In genomic region chr17:20966681-20967080, GRCm38 (mm10) we compare ENCODE assay signal across 30 mouse cellular contexts. TPM values are rescaled to one million over a fixed set of nuclear protein-coding genes. Genes with fewer than 3 reads are reported as not detected.
DNase-seq lines count a peak whose midpoint lies in the region; ATAC-seq and TF ChIP-seq lines count a peak whose summit lies in the region.
"Had no signal": no experiment of that assay in that cellular context is flagged by ENCODE, and none has a peak within 500 bp of the region (broad histone marks: within the 10 kb centered on the region; RNA-seq: fewer than 3 reads in every experiment).

No protein-coding gene starts in this region.

- H3K27me3 ChIP-seq in heart, embryonic 10.5 days (ENCODE audit: insufficient read depth, poor library complexity, severe bottlenecking): no peaks in the 10 kb centered on the region
- H3K27me3 ChIP-seq: embryonic facial prominence, embryonic 12.5 days; forebrain, embryonic 12.5 days; Patski had no signal

- no peak overlapping the region for H3K4me3 ChIP-seq in gastrocnemius, adult 2 months
- no peak overlapping the region for H3K4me3 ChIP-seq in heart, embryonic 10.5 days
- H3K4me3 ChIP-seq: embryonic facial prominence, embryonic 10.5 days; embryonic facial prominence, embryonic 12.5 days; erythroblast, embryonic 14.5 days; forebrain, embryonic 10.5 days; forebrain, embryonic 12.5 days had no signal

- no peak for TF ChIP-seq CTCF in gastrocnemius, adult 2 months (IDR thresholded peaks at IDR 0.05)

- ATAC-seq in erythroblast, adult 5-6 weeks (replicated peaks; ENCODE audit: low FRiP score, poor library complexity, severe bottlenecking): no peak
- ATAC-seq: activated CD4-positive, CD25-positive, alpha-beta regulatory T cell, adult 4 months; forebrain, embryonic 14.5 days; Patski had no signal

- no peak for DNase-seq in gastrocnemius, adult 2 months
- DNase-seq in gastrocnemius, postnatal 10 days: no peak
- DNase-seq in heart, adult 18-20 months: peak; percentile 23 to 24
- DNase-seq in heart, embryonic 10.5 days (ENCODE audit: low spot score): no peak
- peak; percentile 15 for DNase-seq in kidney, postnatal 10 days
- no peak for DNase-seq in kidney, postnatal 4 days
- DNase-seq in NIH3T3 (ENCODE audit: low read depth): peak; percentile 17
- DNase-seq: adrenal gland, adult 8-10 months; adrenal gland, postnatal 14 days; cerebellum, adult 11-12 months; cerebellum, adult 2 months; cerebellum, adult 9-10 months; cerebellum, postnatal 25 days had no signal

- H3K9me3 ChIP-seq in heart, embryonic 10.5 days: no peaks in the 10 kb centered on the region
- H3K9me3 ChIP-seq: embryonic facial prominence, embryonic 10.5 days; embryonic facial prominence, embryonic 12.5 days; forebrain, embryonic 10.5 days; forebrain, embryonic 12.5 days had no signal

- peak overlapping the region; percentile 55 for H3K27ac ChIP-seq in gastrocnemius, adult 2 months
- no peak overlapping the region for H3K27ac ChIP-seq in heart, embryonic 10.5 days
- H3K27ac ChIP-seq: embryonic facial prominence, embryonic 10.5 days; embryonic facial prominence, embryonic 12.5 days; forebrain, embryonic 10.5 days; forebrain, embryonic 12.5 days had no signal

- intact Hi-C loops in gastrocnemius, adult 2 months (cut with DNase I): no loop called here

- H3K4me1 ChIP-seq in heart, embryonic 10.5 days: no peaks in the 10 kb centered on the region
- H3K4me1 ChIP-seq: embryonic facial prominence, embryonic 10.5 days; embryonic facial prominence, embryonic 12.5 days; forebrain, embryonic 10.5 days; forebrain, embryonic 12.5 days had no signal

- H3K36me3 ChIP-seq in heart, embryonic 10.5 days: peaks cover 82% of the 10 kb centered on the region

RNA-seq across cellular contexts. Expression of gene Ppp2r1a, which starts 21.6 kb away (rescaled TPM):
- total RNA-seq in gastrocnemius, adult 2 months (2021): 100 to 1,000 TPM in 1 of 2 experiments, 10 to 100 TPM in 1; 98.3 to 116 TPM
- total RNA-seq in gastrocnemius, postnatal 10 days (2021): 100 to 1,000 TPM; 137 to 146 TPM
- 100 to 1,000 TPM; 173 to 183 TPM for total RNA-seq in heart, adult 18-20 months (2021)
- polyA plus RNA-seq in heart, embryonic 10.5 days (2016; fragmentation: Nextera tagmentation; extraction: Ambion mirVana): 407 and 413 TPM in 2 replicates
- total RNA-seq in erythroblast, adult 5-6 weeks (2015; ENCODE audit: low replicate concordance): 126 and 128 TPM in 2 replicates
- 26.9 and 54.6 TPM in 2 replicates for total RNA-seq in erythroblast, adult 5-6 weeks (2017; ENCODE audit: low replicate concordance)

RNA-seq across cellular contexts. Expression of gene Vmn1r233, which starts 29.6 kb away (rescaled TPM):
- not detected for total RNA-seq in gastrocnemius, adult 2 months (2021)
- not detected for total RNA-seq in gastrocnemius, postnatal 10 days (2021)
- not detected for total RNA-seq in heart, adult 18-20 months (2021)
- polyA plus RNA-seq in heart, embryonic 10.5 days (2016; fragmentation: Nextera tagmentation; extraction: Ambion mirVana): not detected in 2 replicates
- total RNA-seq in erythroblast, adult 5-6 weeks (2015; ENCODE audit: low replicate concordance): not detected in 2 replicates
- total RNA-seq in erythroblast, adult 5-6 weeks (2017; ENCODE audit: low replicate concordance): 0.34 TPM in 1 of 2 replicates, not detected in the other
- total RNA-seq: adrenal gland, adult 18-20 months; adrenal gland, postnatal 14 days; adrenal gland, postnatal 36 days; ES-E14; MEL had no signal
- polyA plus RNA-seq: activated CD4-positive, CD25-positive, alpha-beta regulatory T cell, adult 4 months; C2C12; cerebellum, adult 2 months; cortical plate, adult 2 months; embryonic facial prominence, embryonic 10.5 days; embryonic facial prominence, embryonic 12.5 days; embryonic facial prominence, embryonic 14.5 days; erythroblast, embryonic 14.5 days; forebrain, embryonic 10.5 days; forebrain, embryonic 12.5 days; forebrain, embryonic 14.5 days; forebrain, embryonic 16.5 days; Patski had no signal

RNA-seq across cellular contexts. Expression of gene Zfp160, which starts 42.0 kb away (rescaled TPM):
- total RNA-seq in gastrocnemius, adult 2 months (2021): 1 to 10 TPM; 6.5 to 8.0 TPM
- 10 to 100 TPM in 1 of 2 experiments, 1 to 10 TPM in 1; 8.2 to 12.7 TPM for total RNA-seq in gastrocnemius, postnatal 10 days (2021)
- total RNA-seq in heart, adult 18-20 months (2021): 1 to 10 TPM; 6.9 to 7.2 TPM
- polyA plus RNA-seq in heart, embryonic 10.5 days (2016; fragmentation: Nextera tagmentation; extraction: Ambion mirVana): 10.1 TPM in 2 replicates
- 4.6 and 5.9 TPM in 2 replicates for total RNA-seq in erythroblast, adult 5-6 weeks (2015; ENCODE audit: low replicate concordance)
- total RNA-seq in erythroblast, adult 5-6 weeks (2017; ENCODE audit: low replicate concordance): 3.6 and 3.9 TPM in 2 replicates

RNA-seq across cellular contexts. Expression of gene Vmn1r232, which starts 47.2 kb away (rescaled TPM):
- not detected for total RNA-seq in gastrocnemius, adult 2 months (2021)
- total RNA-seq in gastrocnemius, postnatal 10 days (2021): not detected
- total RNA-seq in heart, adult 18-20 months (2021): not detected
- not detected in 2 replicates for polyA plus RNA-seq in heart, embryonic 10.5 days (2016; fragmentation: Nextera tagmentation; extraction: Ambion mirVana)
- total RNA-seq in erythroblast, adult 5-6 weeks (2015; ENCODE audit: low replicate concordance): not detected in 2 replicates
- total RNA-seq in erythroblast, adult 5-6 weeks (2017; ENCODE audit: low replicate concordance): not detected in 2 replicates
- total RNA-seq: adrenal gland, adult 18-20 months; adrenal gland, postnatal 14 days; adrenal gland, postnatal 36 days; ES-E14; MEL had no signal
- polyA plus RNA-seq: activated CD4-positive, CD25-positive, alpha-beta regulatory T cell, adult 4 months; C2C12; cerebellum, adult 2 months; cortical plate, adult 2 months; embryonic facial prominence, embryonic 10.5 days; embryonic facial prominence, embryonic 12.5 days; embryonic facial prominence, embryonic 14.5 days; erythroblast, embryonic 14.5 days; forebrain, embryonic 10.5 days; forebrain, embryonic 12.5 days; forebrain, embryonic 14.5 days; forebrain, embryonic 16.5 days; Patski had no signal

Comparison
In these comparisons a context has a peak if more than half of its experiments do, and no peak if none do; other contexts are left out.
1. DNase-seq: peak in heart, adult 18-20 months (2 of 2), kidney, postnatal 10 days (single experiment) and NIH3T3 (single experiment); none in gastrocnemius, adult 2 months (single experiment), gastrocnemius, postnatal 10 days (single experiment), heart, embryonic 10.5 days (single experiment) and kidney, postnatal 4 days (0 of 2).